Mouse (Mus musculus): ENCODE data around the gene Maml3.
A peak's percentile ranks its signal among the peaks of the same experiment; 100 is the strongest.

Gene Maml3

DNA sequence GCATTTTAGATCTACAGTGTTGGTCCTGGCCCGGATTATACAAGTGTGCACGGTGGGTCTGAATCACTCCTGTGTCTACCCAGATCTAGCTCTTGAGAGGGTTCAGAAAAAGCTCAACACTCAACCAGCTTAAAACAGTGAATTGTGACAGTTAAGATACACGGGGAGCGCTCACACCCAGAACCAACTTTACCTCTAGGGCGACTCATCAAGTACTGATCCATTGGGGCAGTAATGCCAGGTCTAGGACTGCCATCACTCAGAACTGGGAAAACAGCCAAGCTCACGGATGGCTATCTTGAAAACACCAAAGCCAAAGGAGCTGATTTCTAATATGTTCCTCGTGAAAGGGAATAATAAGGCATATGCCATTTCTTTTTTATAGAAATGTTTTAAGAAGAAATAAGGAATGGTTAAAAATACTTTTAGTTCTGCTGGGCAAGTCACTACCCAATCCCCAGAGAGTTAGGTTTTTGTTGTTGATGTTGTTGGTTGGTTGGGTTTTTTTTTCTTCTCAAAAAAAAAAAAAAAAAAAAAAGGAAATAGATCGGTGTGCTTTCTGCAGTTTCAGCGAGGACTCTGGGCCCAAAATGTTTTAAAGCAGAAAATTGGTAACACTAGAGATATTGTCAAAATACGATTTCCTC lies 103.9 kb downstream of the Maml3 start:
- no peak for DNase-seq

DNA sequence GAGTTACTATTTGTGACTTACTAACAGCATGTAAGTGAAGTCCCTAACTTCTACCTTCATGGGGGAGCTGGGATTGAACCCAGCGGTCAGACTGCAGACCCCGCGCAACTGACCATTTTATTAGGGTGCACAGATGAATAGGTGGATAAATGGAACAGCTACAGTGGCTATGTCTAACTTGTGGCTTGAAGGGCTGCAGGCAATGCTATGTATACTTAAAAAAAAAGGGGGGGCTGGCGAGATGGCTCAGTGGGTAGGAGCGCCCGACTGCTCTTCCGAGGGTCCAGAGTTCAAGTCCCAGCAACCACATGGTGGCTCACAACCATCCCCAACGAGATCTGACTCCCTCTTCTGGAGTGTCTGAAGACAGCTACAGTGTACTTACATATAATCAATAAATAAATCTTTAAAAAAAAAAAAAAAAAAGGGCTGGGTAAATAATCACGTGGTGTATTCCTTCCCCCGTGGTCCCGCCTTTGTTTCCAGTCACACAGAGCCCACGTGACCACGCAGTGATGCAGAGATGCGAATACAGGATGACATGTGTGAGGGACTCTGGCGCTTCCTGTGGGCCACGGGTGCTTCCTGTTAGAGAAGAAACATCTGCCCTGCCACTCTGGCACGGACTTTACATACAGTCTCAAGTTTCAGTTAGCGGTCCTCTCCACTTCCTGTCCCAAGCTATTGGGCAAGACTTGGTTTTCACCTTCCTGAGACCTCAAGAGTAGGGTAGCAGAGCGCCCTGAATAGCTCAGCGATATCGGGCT lies 105.0 kb downstream of the Maml3 start:
- no peak for DNase-seq

DNA sequence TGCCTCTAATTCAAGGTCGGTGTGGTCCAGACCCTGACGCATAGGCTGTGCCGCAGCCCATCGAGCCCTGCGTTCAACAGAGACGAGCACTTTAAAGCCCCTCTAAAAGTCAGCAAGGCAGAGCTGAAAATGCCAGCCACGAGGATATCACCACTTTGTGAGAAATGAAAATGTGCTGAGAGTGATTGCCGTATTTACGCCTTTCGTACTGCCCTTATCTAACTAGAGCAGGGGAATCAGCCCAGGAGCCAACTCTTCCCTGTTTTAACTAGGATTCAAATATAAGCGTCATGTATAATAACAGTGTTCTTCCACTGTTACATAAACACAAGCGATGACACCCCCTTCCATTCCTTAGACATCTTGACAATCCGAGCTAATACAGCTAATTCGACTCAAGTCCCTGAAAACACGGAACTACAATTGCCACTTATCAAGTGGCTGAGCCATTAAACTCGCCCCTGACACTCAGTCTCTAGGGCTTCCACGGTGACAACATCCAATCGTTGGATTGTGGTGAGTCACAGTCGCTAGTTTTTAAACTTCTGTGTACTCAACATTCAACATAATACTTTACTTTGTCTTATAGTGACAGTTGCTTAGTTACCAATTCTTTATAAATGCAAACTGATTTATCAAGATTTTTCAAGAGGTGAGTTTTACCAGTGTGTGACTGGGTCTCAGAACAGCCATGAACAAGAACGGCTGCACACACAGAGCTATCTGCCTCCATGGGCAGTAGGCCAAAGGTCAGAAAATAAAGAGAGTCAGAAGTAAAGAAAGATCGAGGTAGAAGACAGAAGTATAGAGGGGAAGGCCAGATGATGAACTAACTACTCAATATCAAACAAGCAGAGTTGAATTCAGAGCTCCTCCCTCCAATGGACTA lies 106.1 kb downstream of the Maml3 start:
- no peak for DNase-seq

DNA sequence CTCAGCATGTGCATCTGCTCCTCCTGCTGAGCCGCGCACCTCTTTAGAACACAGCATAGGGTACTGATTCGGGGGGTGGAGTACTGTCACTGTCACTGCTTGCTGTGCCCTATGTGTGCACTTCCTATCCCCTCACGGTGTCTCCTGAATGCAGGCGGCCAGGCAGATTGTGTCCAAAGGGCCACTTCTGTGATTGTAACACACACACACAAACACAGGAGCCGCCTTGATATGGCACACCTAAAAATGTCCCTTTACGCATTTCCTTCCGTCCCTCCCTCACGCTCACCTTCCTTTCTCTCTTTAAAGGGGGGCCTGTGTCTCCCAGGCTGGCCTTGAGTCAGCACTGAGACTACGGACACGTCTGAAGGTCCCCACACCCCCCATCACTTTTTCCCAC lies 107.3 kb downstream of the Maml3 start:
- no peak for DNase-seq

DNA sequence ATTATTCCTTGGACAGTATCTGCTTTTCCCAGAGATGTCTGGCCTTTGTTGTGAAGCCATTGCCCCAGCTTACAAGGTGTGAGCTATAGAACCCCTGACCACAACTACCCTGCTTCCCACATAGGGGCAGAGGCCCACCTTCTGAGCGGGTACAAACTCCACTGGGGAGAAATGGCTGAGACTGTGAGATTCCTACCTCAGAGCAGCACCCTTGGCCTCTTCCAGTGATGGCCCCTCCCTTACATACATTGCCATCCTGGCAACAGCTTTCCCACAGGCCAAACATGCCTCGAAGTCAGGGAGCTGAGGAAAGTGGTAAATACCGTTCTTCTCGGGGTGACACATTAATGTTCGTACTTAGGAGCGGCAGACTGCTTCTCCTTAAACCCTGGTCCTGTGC lies 118.4 kb downstream of the Maml3 start:
- no peak for DNase-seq

- DNase-seq, result no peak
Observed at GRCm38 (mm10) chr3:51981496-51981895, 123.4 kb downstream of the Maml3 start.

DNA sequence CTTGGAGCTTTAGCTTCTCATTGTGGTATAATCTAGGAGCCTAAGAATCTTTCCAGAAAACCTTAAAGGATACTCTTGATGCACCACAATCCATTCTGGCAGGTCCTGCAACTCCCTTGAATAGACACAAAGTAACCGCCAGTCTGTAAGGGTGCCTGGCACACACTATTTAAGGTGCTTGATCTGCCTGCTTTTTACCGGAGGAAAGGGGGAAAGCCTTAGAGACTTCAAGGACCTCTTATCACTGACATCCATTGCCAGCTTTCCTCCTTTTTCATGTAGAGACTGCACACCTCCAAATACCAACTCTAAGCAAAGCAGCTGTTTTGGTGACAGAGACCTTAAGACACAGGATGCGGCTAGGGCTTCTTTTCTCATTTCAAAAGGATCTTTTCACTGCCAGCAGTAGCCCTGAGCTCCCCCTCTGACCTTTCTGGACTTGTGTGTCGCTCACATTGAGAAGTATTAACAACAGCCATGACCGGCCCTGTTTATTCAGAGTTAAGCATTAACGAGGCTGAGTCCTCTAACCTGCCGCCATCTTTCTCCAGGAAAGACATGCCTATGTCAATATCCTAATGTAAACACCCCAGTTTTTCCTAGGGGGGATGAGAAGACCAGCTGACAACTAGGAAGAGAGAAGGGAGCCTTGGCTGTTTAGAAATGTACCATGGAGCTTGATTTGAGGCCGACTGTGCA lies 127.1 kb downstream of the Maml3 start:
- DNase-seq, result no peak

DNA sequence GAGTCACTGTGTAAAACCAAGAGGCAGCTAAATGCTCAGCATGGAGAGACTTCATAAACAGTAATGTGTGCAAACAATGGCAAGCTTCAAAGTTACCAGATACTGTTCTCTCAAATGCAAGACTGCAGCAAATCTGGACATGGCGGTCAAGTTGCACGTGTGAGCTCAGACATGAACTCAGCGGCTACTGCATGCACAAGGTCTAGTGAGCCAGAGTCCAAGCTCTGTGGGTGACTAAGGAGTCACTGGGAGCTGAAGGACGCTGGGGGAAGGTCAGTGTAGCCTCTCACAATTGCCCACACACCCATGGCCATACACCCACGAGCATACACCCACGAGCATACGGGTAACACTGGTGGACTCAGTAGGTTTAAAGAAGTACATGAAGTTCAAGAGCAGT lies 130.3 kb downstream of the Maml3 start:
- DNase-seq, result no peak

DNA sequence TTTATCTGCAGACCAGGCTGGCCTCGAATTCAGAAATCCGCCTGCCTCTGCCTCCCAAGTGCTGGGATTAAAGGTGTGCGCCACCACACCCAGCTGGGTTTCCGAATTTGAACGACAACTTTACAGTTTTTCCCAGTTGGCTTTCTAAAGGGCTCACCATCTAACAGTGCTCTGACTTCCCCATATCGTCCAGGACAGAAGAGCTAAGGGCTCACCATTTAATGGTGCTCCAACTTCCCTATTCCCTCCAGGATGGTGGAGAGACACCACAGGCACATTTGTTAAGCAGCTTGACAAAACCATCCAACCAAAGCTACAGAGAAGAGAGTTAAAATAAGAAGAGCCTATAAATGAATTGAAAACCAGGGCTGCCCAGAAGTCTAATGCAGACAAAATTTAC lies 130.7 kb downstream of the Maml3 start:
- no peak for DNase-seq

- DNase-seq, result no peak
Observed at GRCm38 (mm10) chr3:51972576-51972975, 132.3 kb downstream of the Maml3 start.

GRCm38 (mm10) chr3:51970489-51970888 lies 134.4 kb downstream of the Maml3 start:
- DNase-seq, result no peak

GRCm38 (mm10) chr3:51969451-51969850 lies 135.4 kb downstream of the Maml3 start:
- DNase-seq, result no peak

GRCm38 (mm10) chr3:51965841-51966240 lies 139.0 kb downstream of the Maml3 start:
- DNase-seq, result peak; percentile 34

GRCm38 (mm10) chr3:51965436-51965835 lies 139.4 kb downstream of the Maml3 start:
- no peak for DNase-seq

DNA sequence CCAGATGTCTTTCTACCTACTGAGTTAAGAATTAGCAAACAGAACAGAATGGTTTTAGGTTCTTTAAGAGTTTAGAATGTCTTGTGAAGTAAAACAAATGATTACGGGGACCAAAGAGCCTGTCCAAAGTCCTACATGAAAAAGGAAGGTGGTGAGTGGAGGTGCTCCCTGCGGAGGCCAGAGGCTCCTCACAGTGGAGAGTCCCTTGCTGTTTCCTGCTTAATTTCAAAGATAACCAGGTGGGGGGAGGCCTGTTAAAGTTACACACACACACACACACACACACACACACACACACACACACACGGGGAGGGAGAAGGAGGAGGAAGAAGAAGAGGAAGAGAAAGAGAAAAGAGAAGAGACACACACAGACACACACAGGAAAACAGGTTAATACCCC lies 139.9 kb downstream of the Maml3 start:
- DNase-seq, result no peak

GRCm38 (mm10) chr3:51963891-51964593 lies 140.8 kb downstream of the Maml3 start:
- peak; percentile 27 for DNase-seq

DNA sequence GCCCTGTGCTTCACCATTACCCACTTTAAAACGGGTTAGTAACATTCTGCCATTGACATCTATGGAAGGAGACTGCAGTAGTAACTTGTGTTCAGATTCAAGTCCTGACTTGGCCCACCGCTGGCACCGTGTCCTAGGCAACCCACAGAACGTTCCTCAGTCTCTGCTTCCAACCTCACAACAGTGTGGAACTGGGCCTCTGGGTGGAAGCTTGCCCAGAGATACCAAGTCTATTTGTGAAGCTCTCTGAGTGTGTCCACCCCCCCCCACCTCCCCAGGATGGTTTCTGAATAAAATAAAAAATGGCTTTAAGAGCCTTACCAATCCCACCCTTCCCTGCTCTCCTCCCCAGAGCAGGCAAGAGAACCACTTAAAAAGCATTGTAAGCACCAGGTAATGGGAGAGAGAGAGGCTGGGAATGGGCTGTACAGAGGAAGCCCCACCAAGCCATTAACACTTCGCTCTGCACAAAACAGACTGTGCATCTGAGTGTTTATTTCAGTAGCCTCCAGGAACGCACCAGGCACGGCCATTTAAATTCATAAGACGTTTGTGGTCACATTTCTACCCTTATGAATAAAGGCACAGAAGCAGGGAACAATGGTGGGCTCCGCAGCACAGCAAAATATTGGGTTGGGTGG lies 141.6 kb downstream of the Maml3 start:
- peak; percentile 51 for DNase-seq

DNA sequence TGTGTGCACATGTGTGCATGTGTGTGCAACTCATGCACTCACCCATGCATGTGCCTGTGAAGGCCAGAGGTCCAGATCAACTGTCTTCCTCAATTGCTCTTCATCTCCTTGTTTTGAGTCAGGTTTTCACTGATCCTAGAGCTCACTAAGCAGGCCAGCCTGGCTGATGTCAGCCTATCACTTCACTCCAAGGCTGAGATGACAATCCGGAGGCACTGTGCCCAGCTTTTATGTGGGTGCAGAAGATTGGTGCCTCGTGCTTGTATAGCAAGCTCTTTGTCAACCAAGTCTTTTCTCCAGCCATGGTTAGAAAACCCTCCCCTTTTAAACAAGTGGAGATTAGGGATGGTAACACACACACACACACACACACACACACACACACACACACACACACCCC lies 146.1 kb downstream of the Maml3 start:
- DNase-seq, result no peak

DNA sequence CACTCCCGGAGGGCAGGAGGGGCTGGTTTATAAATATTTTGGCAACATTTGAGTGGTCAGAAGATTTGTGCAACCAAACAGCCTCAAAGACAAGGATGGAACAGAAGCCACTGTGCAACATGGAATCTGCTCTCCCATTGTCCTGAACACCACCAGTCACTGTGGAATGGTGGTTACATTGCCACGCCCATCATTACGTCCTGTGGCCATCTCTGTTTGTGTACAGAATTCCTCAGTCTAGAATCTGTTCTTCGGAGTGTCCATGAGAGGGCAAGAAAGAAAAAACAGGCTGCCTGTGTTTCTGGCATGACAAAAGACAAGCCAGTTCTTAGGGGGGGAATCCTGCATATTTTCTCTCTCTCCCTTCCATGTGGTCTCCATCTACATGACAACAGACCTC lies 150.4 kb downstream of the Maml3 start:
- DNase-seq, result no peak

GRCm38 (mm10) chr3:51953927-51954326 lies 150.9 kb downstream of the Maml3 start:
- DNase-seq, result no peak

GRCm38 (mm10) chr3:51952728-51953623 lies 151.9 kb downstream of the Maml3 start:
- no peak for DNase-seq

All from right cerebral cortex, adult 18-20 months (tissue).